Mouse (Mus musculus): ENCODE data around the gene Ugt1a5.

The Ugt1a5 gene

GRCm38 (mm10) chr1:88262255-88262654 is 96.4 kb downstream of the Ugt1a5 start:
- no peak for DNase-seq (ENCODE audit: low spot score)

GRCm38 (mm10) chr1:88262961-88263360 is 97.1 kb downstream of the Ugt1a5 start:
- DNase-seq (ENCODE audit: low spot score): no peak

GRCm38 (mm10) chr1:88263778-88264177 is 98.0 kb downstream of the Ugt1a5 start:
- DNase-seq (ENCODE audit: low spot score): no peak

- no peak for DNase-seq (ENCODE audit: low spot score)
Measured at GRCm38 (mm10) chr1:88264237-88264868, 98.5 kb downstream of the Ugt1a5 start.

GRCm38 (mm10) chr1:88264869-88265240 is 99.0 kb downstream of the Ugt1a5 start:
- no peak for DNase-seq (ENCODE audit: low spot score)

- no peak for DNase-seq (ENCODE audit: low spot score)
Measured at GRCm38 (mm10) chr1:88266123-88266522, 100.3 kb downstream of the Ugt1a5 start.

- no peak for DNase-seq (ENCODE audit: low spot score)
Measured at GRCm38 (mm10) chr1:88267489-88267888, 101.7 kb downstream of the Ugt1a5 start.

- DNase-seq (ENCODE audit: low spot score): no peak
Measured at GRCm38 (mm10) chr1:88268070-88268469, 102.3 kb downstream of the Ugt1a5 start.
